ENCODE assay signal across 19 mouse cellular contexts in the genomic region with DNA sequence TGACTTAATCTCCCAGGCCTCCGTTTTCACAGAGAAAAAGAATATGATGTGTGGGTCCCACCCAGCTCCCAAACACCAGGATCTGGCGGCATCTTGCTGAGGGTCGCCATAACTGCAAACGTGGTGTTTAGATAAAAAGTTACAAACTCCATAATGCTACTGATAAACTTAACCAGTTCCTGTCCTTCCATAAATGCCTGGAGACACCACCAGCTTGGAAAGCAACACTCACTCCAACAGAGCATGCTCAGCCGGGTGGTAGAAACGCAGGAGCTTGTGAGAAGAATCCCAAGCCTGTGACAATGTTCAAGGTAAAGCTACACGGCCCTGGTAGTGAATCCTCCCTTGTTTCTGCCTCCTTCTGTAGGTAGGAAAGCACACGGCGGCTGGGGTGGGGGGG.
"Had no signal": no experiment of that assay in that cellular context is flagged by ENCODE, and none has a peak within 500 bp of the region (broad histone marks: within the 10 kb centered on the region; RNA-seq: fewer than 3 reads in every experiment).

No protein-coding gene starts in this region.

- H3K4me3 ChIP-seq: limb, embryonic 12.5 days; liver, embryonic 13.5 days; lung, embryonic 15.5 days; megakaryocyte, embryonic 14.5 days; midbrain, embryonic 12.5 days had no signal

- DNase-seq: kidney, postnatal 36 days; layer of hippocampus, adult 9-11 months; layer of hippocampus, postnatal 36 days; liver; liver, embryonic 13.5 days; liver, postnatal 0 days; lung, postnatal 14 days; retina, postnatal 1 day; right cerebral cortex, postnatal 4 days; spleen, adult 18-20 months; thymus, adult 2 months; thymus, postnatal 25 days had no signal

- H3K9me3 ChIP-seq: limb, embryonic 12.5 days; liver, embryonic 13.5 days; lung, embryonic 15.5 days; megakaryocyte, embryonic 14.5 days; midbrain, embryonic 12.5 days had no signal

- H3K27me3 ChIP-seq: liver, embryonic 13.5 days; lung, embryonic 15.5 days; megakaryocyte, embryonic 14.5 days had no signal

- H3K27ac ChIP-seq: kidney, postnatal 0 days; limb, embryonic 12.5 days; liver, embryonic 13.5 days; lung, embryonic 15.5 days; macrophage; midbrain, embryonic 12.5 days had no signal

- H3K4me2 ChIP-seq: limb, embryonic 12.5 days; liver, embryonic 13.5 days; lung, embryonic 15.5 days; midbrain, embryonic 12.5 days had no signal

- H3K9ac ChIP-seq: limb, embryonic 12.5 days; liver, embryonic 13.5 days; liver, postnatal 0 days; lung, embryonic 15.5 days; midbrain, embryonic 12.5 days had no signal

- H3K36me3 ChIP-seq: limb, embryonic 12.5 days; liver, embryonic 13.5 days; lung, embryonic 15.5 days; midbrain, embryonic 12.5 days had no signal

- ATAC-seq: liver, postnatal 0 days; midbrain, embryonic 16.5 days had no signal
